Mouse (Mus musculus) layer of hippocampus, adult 2 months (tissue): ENCODE data around the gene Gpcpd1. TPM values are rescaled to one million over a fixed set of nuclear protein-coding genes. Genes with fewer than 3 reads are reported as not detected.

Source experiments
- DNase-seq, 2 experiments: peaks; one replicate each; pipeline ENCODE4 v3.0.0; 2022; ENCODE audit warnings: low spot score in 2 of 2
- H3K27ac ChIP-seq: fragments of 200-600 bp; 2 replicates; pipeline ENCODE4 v1.8.1; 2022
- H3K4me3 ChIP-seq: fragments of 200-600 bp; 2 replicates; pipeline ENCODE4 v1.8.1; 2022; ENCODE audit warnings: mild to moderate bottlenecking
- CTCF ChIP-seq: fragments of 200-600 bp; conservative IDR thresholded peaks from 2 replicates; pipeline ENCODE4 v1.8.1; 2022; ENCODE audit warnings: antibody characterized with exemption, mild to moderate bottlenecking, moderate library complexity
- total RNA-seq, 2 experiments: library from RNA; stranded (reverse); gene quantifications; 2 replicates each; pipeline ENCODE4 v1.2.3; 2021

Gpcpd1 gene
- total RNA-seq, 2 experiments from 2014 or later: 72.3 to 75.6 TPM

GRCm38 (mm10) chr2:132561860-132562259 lies 25.7 kb downstream of the Gpcpd1 start:
- no peak overlapping the region for H3K27ac ChIP-seq
- TF ChIP-seq CTCF: no peak
- no peak overlapping the region for H3K4me3 ChIP-seq
- DNase-seq: no peak

- TF ChIP-seq CTCF: no peak
- H3K4me3 ChIP-seq: no peak overlapping the region
- H3K27ac ChIP-seq: no peak overlapping the region
- no peak for DNase-seq
Observed at GRCm38 (mm10) chr2:132527864-132528263, 59.7 kb downstream of the Gpcpd1 start.

GRCm38 (mm10) chr2:132526894-132527532 lies 60.5 kb downstream of the Gpcpd1 start:
- H3K4me3 ChIP-seq: no peak overlapping the region
- no peak for DNase-seq
- H3K27ac ChIP-seq: no peak overlapping the region
- TF ChIP-seq CTCF: no peak

GRCm38 (mm10) chr2:132526110-132526509 lies 61.4 kb downstream of the Gpcpd1 start:
- no peak overlapping the region for H3K4me3 ChIP-seq
- H3K27ac ChIP-seq: no peak overlapping the region
- no peak for DNase-seq
- no peak for TF ChIP-seq CTCF

- no peak for TF ChIP-seq CTCF
- Histone ChIP-seq H3K27ac (no peak overlapping the region), H3K4me3 (no peak overlapping the region)
- no peak for DNase-seq
Observed at GRCm38 (mm10) chr2:132518021-132518901, 69.3 kb downstream of the Gpcpd1 start.

GRCm38 (mm10) chr2:132517194-132517836 lies 70.2 kb downstream of the Gpcpd1 start:
- H3K4me3 ChIP-seq: no peak overlapping the region
- DNase-seq: no peak
- no peak for TF ChIP-seq CTCF
- no peak overlapping the region for H3K27ac ChIP-seq

- DNase-seq: peak; percentile 58 to 80
- Histone ChIP-seq H3K27ac (peak overlapping the region; percentile 90; the same call in 1 of the 2 replicates), H3K4me3 (no peak overlapping the region)
- TF ChIP-seq CTCF: peak; percentile 91
Observed at GRCm38 (mm10) chr2:132516130-132517030, 71.1 kb downstream of the Gpcpd1 start.

GRCm38 (mm10) chr2:132515607-132516006 lies 71.9 kb downstream of the Gpcpd1 start:
- no peak for DNase-seq
- Histone ChIP-seq H3K27ac (peak overlapping the region; percentile 90; the same call in 1 of the 2 replicates), H3K4me3 (no peak overlapping the region)
- no peak for TF ChIP-seq CTCF

- peak overlapping the region; percentile 90 for H3K27ac ChIP-seq
- no peak for TF ChIP-seq CTCF
- no peak for DNase-seq
- no peak overlapping the region for H3K4me3 ChIP-seq
Observed at GRCm38 (mm10) chr2:132515076-132515475, 72.5 kb downstream of the Gpcpd1 start.

GRCm38 (mm10) chr2:132514353-132514752 lies 73.2 kb downstream of the Gpcpd1 start:
- DNase-seq: peak in 1 of 2 experiments; percentile 40
- Histone ChIP-seq H3K27ac (peak overlapping the region; percentile 90), H3K4me3 (no peak overlapping the region)
- TF ChIP-seq CTCF: no peak

GRCm38 (mm10) chr2:132513371-132514181 lies 74.0 kb downstream of the Gpcpd1 start:
- peak; percentile 62 to 66 for DNase-seq
- Histone ChIP-seq H3K4me3 (no peak overlapping the region), H3K27ac (peak overlapping the region; percentile 90)
- TF ChIP-seq CTCF: no peak

GRCm38 (mm10) chr2:132512977-132513351 lies 74.6 kb downstream of the Gpcpd1 start:
- no peak for TF ChIP-seq CTCF
- DNase-seq: no peak
- Histone ChIP-seq H3K4me3 (no peak overlapping the region), H3K27ac (peak overlapping the region; percentile 90)
